Mouse (Mus musculus) heart, embryonic 12.5 days (tissue): Measurements from ENCODE around the gene Itgb2l. TPM values are rescaled to one million over a fixed set of nuclear protein-coding genes. Genes with fewer than 3 reads are reported as not detected.

Source experiments
- ATAC-seq: fragments of 200-750 bp; cut with Nextera tagmentation; 2 replicates; pipeline ENCODE4 v1.8.0; 2017; ENCODE audit warnings: moderate TSS enrichment, moderate library complexity; ENCODE audit not compliant: insufficient number of reproducible peaks, low FRiP score
- H3K27ac ChIP-seq: fragments of 300-500 bp; sonication (generic); 2 replicates; pipeline ENCODE4 v1.5.1; 2016; ENCODE audit warnings: mild to moderate bottlenecking, moderate library complexity; ENCODE audit not compliant: poor library complexity, severe bottlenecking
- H3K27me3 ChIP-seq: fragments of 300-500 bp; sonication (generic); replicated peaks from 2 replicates; pipeline ENCODE4 v1.6.1; 2016; ENCODE audit warnings: mild to moderate bottlenecking, moderate library complexity
- H3K36me3 ChIP-seq: fragments of 300-500 bp; sonication (generic); 2 replicates; pipeline ENCODE4 v1.6.1; 2016; ENCODE audit warnings: mild to moderate bottlenecking, moderate library complexity
- H3K4me1 ChIP-seq: fragments of 300-500 bp; sonication (generic); replicated peaks from 2 replicates; pipeline ENCODE4 v1.6.1; 2016; ENCODE audit warnings: mild to moderate bottlenecking
- H3K4me2 ChIP-seq: fragments of 300-500 bp; sonication (generic); 2 replicates; pipeline ENCODE4 v1.6.1; 2016; ENCODE audit warnings: mild to moderate bottlenecking, moderate library complexity
- H3K4me3 ChIP-seq: fragments of 300-500 bp; sonication (generic); 2 replicates; pipeline ENCODE4 v1.5.1; 2016; ENCODE audit warnings: mild to moderate bottlenecking
- H3K9ac ChIP-seq: fragments of 300-500 bp; sonication (generic); 2 replicates; pipeline ENCODE4 v1.6.1; 2016; ENCODE audit warnings: mild to moderate bottlenecking, moderate library complexity
- H3K9me3 ChIP-seq: fragments of 300-500 bp; sonication (generic); replicated peaks from 2 replicates; pipeline ENCODE4 v1.6.1; 2016; ENCODE audit warnings: mild to moderate bottlenecking, moderate library complexity
- WGBS: fragments of 180-500 bp; shearing (Covaris S2); methylation state at CpG from one replicate; pipeline ENCODE4 v1.1.7; 2016; 5-methylcytosine and 5-hydroxymethylcytosine counted together
- polyA plus RNA-seq: library from polyadenylated mRNA; unstranded; fragments of >200 nt; fragmentation: Nextera tagmentation; extraction: Ambion mirVana; gene quantifications from 2 replicates; pipeline ENCODE4 v1.2.1, GENCODE M21; 2016

Gene Itgb2l
- polyA plus RNA-seq, result not detected in 2 replicates

DNA sequence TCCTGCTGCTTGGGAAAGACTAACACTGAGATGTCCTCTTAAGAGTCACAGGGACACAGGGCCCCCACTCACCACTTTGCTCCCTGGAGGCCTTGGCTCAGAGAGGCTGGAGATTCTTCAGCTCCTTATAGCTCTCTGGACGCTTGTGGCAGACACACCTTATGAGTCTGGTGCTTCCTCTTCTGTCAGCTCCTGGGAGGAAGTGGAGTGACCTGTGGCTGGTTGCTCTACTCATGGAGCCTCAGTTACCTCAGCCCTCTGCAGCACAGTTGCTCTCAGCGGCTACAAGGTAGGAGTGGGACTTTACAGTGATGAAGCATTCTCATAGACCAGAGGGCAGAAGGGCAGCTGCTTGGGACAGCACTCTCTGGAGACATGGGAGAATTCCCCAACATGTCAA is at the start of gene Itgb2l:
Gene Itgb2l, minus strand, starts transcription at position 152 of the 400 bp plus-strand sequence.
- Histone ChIP-seq H3K36me3 (no peaks in the 10 kb centered on the region), H3K9ac (no peak within 1 kb of the TSS), H3K4me3 (no peak within 1 kb of the TSS), H3K4me1 (no peaks in the 10 kb centered on the region), H3K27ac (no peak within 1 kb of the TSS), H3K4me2 (no peak within 1 kb of the TSS), H3K9me3 (no peaks in the 10 kb centered on the region), H3K27me3 (no peaks in the 10 kb centered on the region)
- ATAC-seq, result no peak
- WGBS, result 73% methylated on average over 2 of the region's 2 CpGs

DNA sequence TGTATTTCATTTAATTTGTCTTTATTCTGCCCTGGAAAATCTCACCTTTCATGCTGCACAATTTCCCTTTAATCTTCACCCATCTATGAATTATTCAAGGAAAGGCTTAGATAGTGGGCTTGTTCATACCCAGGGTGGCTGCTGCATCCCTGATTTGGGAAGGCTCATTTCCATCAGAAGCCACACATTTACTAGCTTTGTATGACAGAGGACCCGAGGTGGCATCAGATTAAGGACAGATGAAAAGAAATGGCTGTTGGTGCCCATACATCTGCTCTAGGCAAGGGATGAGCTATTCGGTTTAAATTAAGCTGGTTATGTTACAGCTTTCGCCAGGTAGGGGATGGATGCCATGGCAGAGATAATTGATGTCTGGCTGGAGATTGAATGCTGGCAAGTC is 48.1 kb upstream of the Itgb2l start:
- WGBS, result 70% methylated on average over 3 of the region's 3 CpGs
- no peaks in the 10 kb centered on the region for H3K9me3 ChIP-seq
- no peaks in the 10 kb centered on the region for H3K36me3 ChIP-seq
- no peaks in the 10 kb centered on the region for H3K27me3 ChIP-seq
- no peak overlapping the region for H3K4me2 ChIP-seq
- no peaks in the 10 kb centered on the region for H3K4me1 ChIP-seq
- H3K4me3 ChIP-seq, result no peak overlapping the region
- H3K27ac ChIP-seq, result no peak overlapping the region
- ATAC-seq, result no peak
- no peak overlapping the region for H3K9ac ChIP-seq

DNA sequence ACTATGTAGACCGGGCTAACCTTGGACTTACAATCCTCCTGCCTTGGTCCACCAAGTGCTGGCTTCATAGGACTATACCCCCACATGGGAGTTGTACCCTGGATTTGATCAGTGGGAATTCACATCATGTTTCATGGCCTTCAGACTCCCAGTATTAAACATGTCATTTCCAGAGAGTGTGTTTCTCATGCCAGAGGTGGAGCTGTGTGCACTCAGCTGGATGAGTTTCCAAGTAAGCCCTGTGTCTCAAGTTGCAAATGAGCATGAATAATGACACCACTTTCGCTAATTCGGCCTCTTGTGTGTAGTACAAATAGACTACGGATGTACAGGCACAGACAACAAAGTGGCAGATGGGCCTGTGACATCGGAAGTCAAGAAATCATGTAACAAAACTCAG is 44.6 kb upstream of the Itgb2l start:
- Histone ChIP-seq H3K27ac (no peak overlapping the region), H3K4me2 (no peak overlapping the region), H3K4me1 (no peaks in the 10 kb centered on the region), H3K9me3 (no peaks in the 10 kb centered on the region), H3K9ac (no peak overlapping the region), H3K4me3 (no peak overlapping the region), H3K36me3 (no peaks in the 10 kb centered on the region), H3K27me3 (no peaks in the 10 kb centered on the region)
- 79% methylated on average over 5 of the region's 5 CpGs for WGBS
- ATAC-seq, result no peak

DNA sequence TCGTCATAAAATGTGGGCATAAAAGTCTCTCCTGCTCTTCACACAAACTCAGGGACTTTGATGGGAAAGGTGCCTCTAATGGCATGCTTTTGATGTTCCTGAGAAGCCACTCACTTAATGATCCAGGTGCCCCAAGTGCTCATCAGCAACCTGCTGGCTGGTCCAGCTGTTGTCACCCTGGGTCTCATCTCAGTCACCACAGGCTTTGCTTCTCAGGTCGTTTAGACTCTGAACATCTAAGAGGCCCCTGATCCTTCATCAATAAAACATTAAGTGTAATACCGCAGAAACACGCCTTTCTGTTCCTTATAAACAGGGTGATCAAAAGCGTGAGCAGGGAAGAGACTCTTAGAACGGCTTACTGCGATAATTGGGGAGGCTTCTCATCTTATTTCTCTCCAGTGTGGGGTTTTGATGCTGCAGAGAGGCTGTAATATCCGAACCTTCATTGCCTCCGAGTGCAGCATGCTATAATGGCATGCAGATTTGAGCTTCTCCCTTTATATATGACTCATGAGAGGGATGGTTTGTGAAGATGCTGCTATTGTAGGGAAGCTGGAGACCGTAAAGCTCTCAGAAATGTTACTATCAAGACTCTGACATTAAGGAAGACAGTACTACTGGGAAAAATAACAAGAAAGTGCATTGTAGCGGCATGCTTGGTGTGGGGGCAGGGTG is 43.7 kb upstream of the Itgb2l start:
- H3K4me2 ChIP-seq, result no peak overlapping the region
- no peaks in the 10 kb centered on the region for H3K36me3 ChIP-seq
- no peaks in the 10 kb centered on the region for H3K9me3 ChIP-seq
- 76% methylated on average over 11 of the region's 11 CpGs for WGBS
- no peak overlapping the region for H3K4me3 ChIP-seq
- no peaks in the 10 kb centered on the region for H3K4me1 ChIP-seq
- no peak for ATAC-seq
- no peak overlapping the region for H3K9ac ChIP-seq
- H3K27ac ChIP-seq, result no peak overlapping the region
- no peaks in the 10 kb centered on the region for H3K27me3 ChIP-seq

DNA sequence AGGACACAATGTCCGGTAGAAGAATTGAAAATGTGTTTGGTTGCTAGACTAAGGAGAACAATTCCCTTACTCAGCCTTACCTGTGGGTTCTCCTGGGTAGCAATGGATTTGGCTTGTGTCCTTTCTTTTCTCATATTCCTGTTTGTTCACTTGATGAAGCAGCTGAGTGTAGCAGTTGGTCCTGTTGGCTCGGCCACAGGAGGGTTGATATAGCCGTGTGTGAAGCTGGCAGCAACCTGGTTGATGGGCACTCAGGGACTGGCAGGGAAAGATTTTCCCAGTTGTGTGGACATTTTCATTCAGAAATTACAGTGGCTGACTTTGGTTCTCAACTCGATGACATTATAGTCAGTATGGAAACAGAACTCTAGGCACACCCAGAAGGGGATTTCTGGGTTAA is 38.4 kb upstream of the Itgb2l start:
- H3K4me1 ChIP-seq, result no peaks in the 10 kb centered on the region
- no peaks in the 10 kb centered on the region; the same call in 1 of the 2 replicates for H3K9me3 ChIP-seq
- H3K4me2 ChIP-seq, result no peak overlapping the region
- H3K36me3 ChIP-seq, result no peaks in the 10 kb centered on the region
- ATAC-seq, result no peak
- H3K27ac ChIP-seq, result no peak overlapping the region
- no peak overlapping the region for H3K4me3 ChIP-seq
- no peaks in the 10 kb centered on the region for H3K27me3 ChIP-seq
- 88% methylated on average over 4 of the region's 4 CpGs for WGBS
- H3K9ac ChIP-seq, result no peak overlapping the region

DNA sequence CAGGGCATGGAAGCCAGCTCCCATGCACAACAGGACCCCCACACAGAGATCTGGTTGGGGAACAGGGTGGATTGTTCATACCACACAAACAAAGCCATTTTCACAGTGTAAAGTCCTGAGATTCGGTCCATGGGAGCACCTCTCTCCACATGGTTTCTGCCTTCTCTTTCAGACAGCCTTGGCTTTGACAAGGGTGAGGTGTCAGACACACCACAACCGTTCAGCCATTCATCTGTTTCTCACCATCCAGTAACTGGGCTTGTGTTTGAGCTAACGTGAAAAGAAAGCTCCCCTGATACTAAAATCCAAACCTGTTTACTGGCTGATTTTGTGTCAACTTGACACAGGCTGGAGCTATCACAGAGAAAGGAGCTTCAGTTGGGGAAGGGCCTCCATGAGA is 30.8 kb upstream of the Itgb2l start:
- H3K4me2 ChIP-seq, result no peak overlapping the region
- H3K4me1 ChIP-seq, result peaks cover 10% of the 10 kb centered on the region
- no peaks in the 10 kb centered on the region; the same call in 1 of the 2 replicates for H3K9me3 ChIP-seq
- H3K9ac ChIP-seq, result no peak overlapping the region
- H3K4me3 ChIP-seq, result no peak overlapping the region
- WGBS, result 68% methylated on average over 3 of the region's 3 CpGs
- ATAC-seq, result no peak
- peaks cover 4% of the 10 kb centered on the region; the same call in 1 of the 2 replicates for H3K27me3 ChIP-seq
- H3K27ac ChIP-seq, result no peak overlapping the region
- H3K36me3 ChIP-seq, result no peaks in the 10 kb centered on the region

DNA sequence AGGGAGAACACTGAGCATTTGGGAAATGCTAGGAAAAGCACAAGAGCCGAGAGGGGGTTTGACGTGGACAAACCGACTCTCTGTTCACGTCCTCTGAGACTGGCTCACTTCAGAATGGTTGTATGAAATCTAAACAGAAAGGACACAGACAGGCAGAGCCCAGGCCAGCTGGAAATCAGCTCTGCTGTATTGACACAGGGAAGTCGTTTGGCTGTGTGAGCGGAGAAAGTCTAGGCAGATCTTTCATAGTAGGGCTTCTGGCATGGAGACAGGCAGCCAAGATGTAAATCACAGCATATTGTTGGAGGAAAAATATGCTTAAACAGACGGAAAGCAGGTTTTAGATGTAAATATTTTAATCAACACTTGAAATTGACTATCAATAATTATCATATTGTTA is 29.4 kb upstream of the Itgb2l start:
- 30% methylated on average over 7 of the region's 7 CpGs for WGBS
- no peak overlapping the region for H3K4me3 ChIP-seq
- peak overlapping the region; percentile 51 for H3K4me2 ChIP-seq
- H3K9ac ChIP-seq, result no peak overlapping the region
- peak overlapping the region; percentile 10 for H3K27ac ChIP-seq
- ATAC-seq, result no peak
- H3K4me1 ChIP-seq, result peaks cover 15% of the 10 kb centered on the region
- H3K36me3 ChIP-seq, result no peaks in the 10 kb centered on the region
- H3K27me3 ChIP-seq, result peaks cover 10% of the 10 kb centered on the region; the same call in 1 of the 2 replicates
- no peaks in the 10 kb centered on the region; the same call in 1 of the 2 replicates for H3K9me3 ChIP-seq

DNA sequence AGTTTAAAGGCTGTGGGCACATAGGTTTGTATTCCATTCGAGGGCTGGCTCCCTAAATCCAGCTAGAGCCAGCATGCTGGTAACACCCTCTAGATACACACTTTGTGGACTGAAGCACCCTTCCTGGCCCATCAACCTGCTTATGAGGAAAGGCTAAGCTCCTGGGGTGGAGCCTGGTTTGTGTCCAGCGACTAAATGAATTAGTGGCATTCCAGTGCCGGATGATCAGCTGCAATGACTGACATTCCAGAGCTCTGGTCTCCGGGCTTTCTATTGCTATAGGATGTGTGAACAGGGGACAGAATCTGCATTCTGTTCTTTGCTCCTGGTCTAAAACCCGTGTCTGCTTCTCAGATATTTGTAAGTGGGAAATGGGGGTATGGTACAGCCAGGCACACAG is 28.9 kb upstream of the Itgb2l start:
- peak overlapping the region; percentile 51 for H3K4me2 ChIP-seq
- peaks cover 10% of the 10 kb centered on the region; the same call in 1 of the 2 replicates for H3K27me3 ChIP-seq
- peaks cover 15% of the 10 kb centered on the region for H3K4me1 ChIP-seq
- H3K9me3 ChIP-seq, result no peaks in the 10 kb centered on the region
- no peak overlapping the region for H3K4me3 ChIP-seq
- H3K36me3 ChIP-seq, result no peaks in the 10 kb centered on the region
- 20% methylated on average over 5 of the region's 5 CpGs for WGBS
- no peak for ATAC-seq
- no peak overlapping the region for H3K9ac ChIP-seq
- H3K27ac ChIP-seq, result peak overlapping the region; percentile 10

DNA sequence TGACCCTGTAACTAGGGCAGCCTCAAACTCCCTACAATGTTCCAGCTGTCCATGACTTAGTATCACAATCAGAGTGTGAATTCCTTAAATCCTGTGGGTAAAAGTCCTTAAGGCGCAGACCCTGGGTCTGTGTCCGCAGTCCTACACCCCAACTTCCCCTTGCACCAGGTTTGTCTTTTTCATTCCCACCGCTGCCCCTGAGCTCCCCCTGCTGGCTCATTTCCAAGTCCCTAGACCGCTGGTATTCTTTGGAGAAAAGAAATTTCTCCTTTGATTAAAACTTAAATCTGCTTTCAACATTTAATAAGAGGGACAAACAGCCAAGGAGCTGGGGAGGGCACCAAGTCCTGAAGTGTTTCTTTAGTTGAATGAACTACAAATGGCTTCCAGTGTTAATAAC is 26.2 kb upstream of the Itgb2l start:
- H3K4me1 ChIP-seq, result peaks cover 15% of the 10 kb centered on the region
- H3K27me3 ChIP-seq, result peaks cover 18% of the 10 kb centered on the region; the same call in 1 of the 2 replicates
- H3K4me2 ChIP-seq, result no peak overlapping the region
- H3K27ac ChIP-seq, result no peak overlapping the region
- H3K36me3 ChIP-seq, result no peaks in the 10 kb centered on the region
- H3K4me3 ChIP-seq, result no peak overlapping the region
- H3K9ac ChIP-seq, result no peak overlapping the region
- 55% methylated on average over 4 of the region's 4 CpGs for WGBS
- H3K9me3 ChIP-seq, result no peaks in the 10 kb centered on the region
- no peak for ATAC-seq

DNA sequence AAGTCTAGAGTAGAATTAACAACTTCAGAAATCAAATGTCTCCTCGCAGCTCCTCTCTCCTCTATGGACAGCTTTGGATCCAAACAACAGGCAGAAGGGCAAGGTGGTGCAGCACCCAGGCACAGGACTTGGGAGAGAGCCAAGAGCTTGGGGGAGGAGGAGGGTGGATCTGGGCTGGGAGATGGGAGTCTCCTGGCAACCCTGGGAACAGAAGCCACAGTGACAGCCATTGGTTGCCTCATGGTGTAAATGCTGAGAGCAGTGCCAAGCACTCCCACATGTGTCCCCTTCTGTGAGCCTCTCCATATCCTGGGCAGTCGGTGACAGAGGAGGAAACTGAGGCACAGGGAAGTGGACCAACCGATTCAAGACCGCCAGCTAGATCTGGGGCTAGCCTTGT is 25.3 kb upstream of the Itgb2l start:
- Histone ChIP-seq H3K4me2 (no peak overlapping the region), H3K27me3 (peaks cover 18% of the 10 kb centered on the region; the same call in 1 of the 2 replicates), H3K36me3 (no peaks in the 10 kb centered on the region), H3K9me3 (no peaks in the 10 kb centered on the region), H3K27ac (no peak overlapping the region), H3K9ac (no peak overlapping the region), H3K4me3 (no peak overlapping the region), H3K4me1 (peaks cover 15% of the 10 kb centered on the region)
- ATAC-seq, result no peak
- 78% methylated on average over 4 of the region's 4 CpGs for whole genome bisulfite sequencing

DNA sequence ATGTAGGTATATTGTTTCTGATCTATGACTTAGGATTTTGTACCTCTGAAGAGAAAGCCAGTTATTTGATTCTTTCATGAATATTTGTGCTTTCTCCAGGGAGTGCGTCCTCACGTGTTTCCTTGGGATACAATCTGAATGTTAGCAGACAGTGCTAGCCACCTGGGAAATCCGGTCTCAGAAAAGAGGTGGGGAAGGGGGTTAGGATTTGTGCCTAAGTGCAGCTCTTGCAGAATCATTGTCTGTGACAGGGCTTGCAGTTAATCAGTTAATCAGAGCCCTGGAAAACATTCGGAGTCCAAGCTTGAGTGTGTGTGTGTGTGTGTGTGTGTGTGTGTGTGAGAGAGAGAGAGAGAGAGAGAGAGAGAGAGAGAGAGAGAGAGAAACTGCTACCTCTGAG is 24.6 kb upstream of the Itgb2l start:
- Histone ChIP-seq H3K27me3 (peaks cover 18% of the 10 kb centered on the region; the same call in 1 of the 2 replicates), H3K4me3 (no peak overlapping the region), H3K9ac (no peak overlapping the region), H3K9me3 (no peaks in the 10 kb centered on the region), H3K4me1 (peaks cover 15% of the 10 kb centered on the region), H3K27ac (no peak overlapping the region), H3K36me3 (no peaks in the 10 kb centered on the region), H3K4me2 (no peak overlapping the region)
- WGBS, result 60% methylated on average over 4 of the region's 4 CpGs
- ATAC-seq, result no peak

DNA sequence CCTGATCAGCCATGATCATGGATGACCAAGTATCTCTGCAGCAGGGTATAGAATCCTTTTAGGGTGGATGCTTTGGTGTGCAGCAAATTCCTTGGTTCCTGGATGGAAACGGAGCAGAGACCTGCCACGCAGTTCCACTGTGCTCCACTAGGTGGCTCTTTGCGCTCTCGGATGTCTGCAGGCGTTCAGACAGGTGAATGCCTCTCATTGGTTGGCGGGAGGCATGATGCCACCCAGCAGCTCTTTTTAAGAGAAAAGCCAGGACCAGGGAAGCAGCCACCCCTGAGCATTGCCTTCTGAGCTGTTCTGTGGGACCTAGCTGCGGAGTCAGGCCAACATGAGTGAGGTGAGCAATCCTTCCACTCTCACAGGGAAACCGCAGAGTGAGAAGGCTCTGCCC is 24.0 kb upstream of the Itgb2l start, which contains the start of gene Pcp4:
Gene Pcp4, plus strand, starts transcription at position 162 of the 400 bp plus-strand sequence.
- Histone ChIP-seq H3K9ac (no peak within 1 kb of the TSS), H3K9me3 (no peaks in the 10 kb centered on the region), H3K27ac (no peak within 1 kb of the TSS), H3K27me3 (peaks cover 18% of the 10 kb centered on the region; the same call in 1 of the 2 replicates), H3K36me3 (no peaks in the 10 kb centered on the region), H3K4me3 (no peak within 1 kb of the TSS), H3K4me2 (no peak within 1 kb of the TSS), H3K4me1 (peaks cover 10% of the 10 kb centered on the region)
- ATAC-seq, result no peak
- WGBS, result 11% methylated on average over 8 of the region's 8 CpGs
